Mouse (Mus musculus) CD4-positive, CD25-positive, alpha-beta regulatory T cell, adult 4 months (primary cell): ENCODE data around the gene Otx2. TPM values are rescaled to one million over a fixed set of nuclear protein-coding genes. Genes with fewer than 3 reads are reported as not detected.
"Not testable (repeated sequence)": the region's sequence is repeated elsewhere in the genome, so short reads cannot be mapped to it uniquely, and the experiment has no call there.

ENCODE experiments used
- ATAC-seq: one replicate; pipeline ENCODE4 v1.8.0; 2017
- polyA plus RNA-seq, 2 experiments: library from polyadenylated mRNA; unstranded; fragments of 100-300 nt; shearing (Covaris generic); gene quantifications; one replicate each; pipeline ENCODE4 v1.2.1; 2017

Gene Otx2
- polyA plus RNA-seq, 2 experiments from 2014 or later, result not detected

DNA sequence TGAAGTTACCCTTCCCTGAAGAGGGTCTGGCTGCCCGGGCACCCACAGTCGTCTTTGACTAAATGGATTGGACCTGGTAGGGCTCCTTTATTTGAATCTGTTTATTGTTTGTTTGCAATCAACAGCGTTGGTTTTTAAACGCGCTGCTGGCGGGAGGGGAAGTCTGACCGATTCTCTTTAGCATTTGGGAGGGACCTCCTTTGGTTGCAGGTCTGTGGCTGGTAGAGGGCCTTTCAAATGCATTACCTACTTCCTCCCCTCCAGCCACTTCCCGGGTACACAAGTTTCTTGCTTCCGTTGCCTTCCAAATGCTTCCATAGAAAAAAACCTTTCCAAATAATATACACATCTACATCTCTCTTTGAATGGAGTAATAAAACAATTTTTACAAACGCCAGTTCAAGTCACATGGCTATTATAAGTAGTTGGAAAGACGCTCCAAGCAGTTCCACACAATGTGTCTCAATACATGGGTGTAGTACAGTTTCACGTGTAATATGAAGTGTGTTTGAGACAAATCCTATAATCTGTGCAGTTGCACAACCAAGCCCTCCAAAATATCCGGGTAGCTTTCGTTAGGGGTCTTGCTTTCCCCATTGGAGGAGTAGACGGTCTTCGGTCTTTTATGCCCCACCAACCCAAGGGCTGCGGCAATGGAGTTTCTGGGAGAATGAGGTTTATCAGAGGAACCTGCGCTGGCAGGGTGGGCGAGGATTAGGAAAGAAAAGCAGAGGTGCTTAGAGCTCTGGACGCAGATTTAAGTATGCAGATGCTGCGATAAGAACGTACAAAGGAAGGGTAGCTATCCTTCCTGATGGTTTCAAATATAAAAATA is 19.7 kb downstream of the Otx2 start:
- ATAC-seq, result no peak

DNA sequence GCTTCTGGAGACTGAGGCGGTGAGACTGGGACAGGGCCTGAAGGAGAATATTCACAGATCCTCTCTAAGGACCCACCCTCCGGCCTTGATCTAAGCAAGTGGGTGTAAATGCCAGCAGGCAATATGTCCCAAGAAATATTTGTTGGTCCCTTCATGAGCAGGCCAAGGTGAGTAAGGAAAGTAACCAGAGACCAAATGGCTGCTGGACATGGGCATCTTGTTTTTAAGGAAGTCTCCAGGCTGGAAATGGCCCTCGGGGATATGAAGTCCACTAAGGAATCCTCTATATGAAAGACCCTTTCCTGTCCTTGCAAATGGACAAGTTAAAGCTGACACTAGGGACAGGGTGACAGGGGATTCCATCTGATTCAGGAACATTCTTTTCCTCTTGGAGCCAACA is 20.5 kb downstream of the Otx2 start:
- no peak for ATAC-seq

DNA sequence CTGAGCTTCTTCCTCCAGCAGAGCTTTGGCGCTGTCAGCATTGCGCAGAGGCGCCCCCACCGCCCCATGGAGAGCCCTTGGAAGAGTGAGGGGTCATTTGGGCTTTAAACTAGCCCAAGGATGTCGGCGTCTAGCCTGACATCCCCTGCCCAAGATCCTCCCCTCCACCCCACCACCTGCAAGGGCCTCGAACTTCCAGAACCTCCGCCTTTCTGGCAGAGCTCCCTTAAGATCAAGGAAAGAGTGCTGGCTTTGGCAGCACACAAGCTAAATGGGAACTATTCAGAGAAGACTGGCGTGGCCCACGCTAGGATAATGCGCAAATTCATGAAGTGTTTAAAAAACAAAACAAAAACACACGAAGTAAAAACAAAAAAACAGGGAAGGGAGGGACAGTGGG is 21.4 kb downstream of the Otx2 start:
- no peak for ATAC-seq

DNA sequence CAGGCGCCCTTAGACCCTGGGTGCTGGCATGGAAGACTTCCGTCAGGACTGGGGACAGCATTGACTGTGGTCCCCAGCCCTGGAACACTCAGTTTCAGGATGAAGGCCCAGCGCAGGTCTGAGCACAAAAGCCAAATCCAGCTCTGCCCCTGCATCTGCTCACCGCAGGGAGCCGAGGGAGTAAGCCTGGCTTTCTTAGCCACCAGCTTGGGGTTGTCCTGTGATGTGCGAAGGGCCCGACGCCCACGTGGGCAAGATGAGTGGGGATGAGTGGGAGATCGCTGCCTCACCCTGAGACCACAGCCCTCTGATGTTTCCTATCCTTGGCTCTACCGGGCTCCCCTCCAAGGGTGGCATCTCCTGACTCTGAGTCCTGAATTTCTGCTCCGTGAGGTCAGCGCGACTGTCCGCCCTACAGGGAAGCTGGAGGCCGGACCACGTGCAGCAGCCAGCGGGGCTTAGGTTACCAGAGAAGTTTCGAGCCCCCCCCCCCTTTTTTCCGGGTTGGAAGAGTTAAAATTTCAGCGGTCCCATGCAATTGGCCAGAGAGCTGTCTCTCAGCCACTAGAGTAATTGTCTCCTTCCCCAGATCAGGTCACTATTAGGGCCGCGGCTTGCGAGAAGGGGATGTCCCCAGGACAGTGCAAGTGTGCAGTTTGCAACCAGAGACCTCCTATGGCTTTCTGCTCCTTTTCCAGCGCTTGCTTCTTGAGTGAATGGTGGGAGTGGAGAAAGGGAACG is 22.0 kb downstream of the Otx2 start:
- no peak for ATAC-seq

DNA sequence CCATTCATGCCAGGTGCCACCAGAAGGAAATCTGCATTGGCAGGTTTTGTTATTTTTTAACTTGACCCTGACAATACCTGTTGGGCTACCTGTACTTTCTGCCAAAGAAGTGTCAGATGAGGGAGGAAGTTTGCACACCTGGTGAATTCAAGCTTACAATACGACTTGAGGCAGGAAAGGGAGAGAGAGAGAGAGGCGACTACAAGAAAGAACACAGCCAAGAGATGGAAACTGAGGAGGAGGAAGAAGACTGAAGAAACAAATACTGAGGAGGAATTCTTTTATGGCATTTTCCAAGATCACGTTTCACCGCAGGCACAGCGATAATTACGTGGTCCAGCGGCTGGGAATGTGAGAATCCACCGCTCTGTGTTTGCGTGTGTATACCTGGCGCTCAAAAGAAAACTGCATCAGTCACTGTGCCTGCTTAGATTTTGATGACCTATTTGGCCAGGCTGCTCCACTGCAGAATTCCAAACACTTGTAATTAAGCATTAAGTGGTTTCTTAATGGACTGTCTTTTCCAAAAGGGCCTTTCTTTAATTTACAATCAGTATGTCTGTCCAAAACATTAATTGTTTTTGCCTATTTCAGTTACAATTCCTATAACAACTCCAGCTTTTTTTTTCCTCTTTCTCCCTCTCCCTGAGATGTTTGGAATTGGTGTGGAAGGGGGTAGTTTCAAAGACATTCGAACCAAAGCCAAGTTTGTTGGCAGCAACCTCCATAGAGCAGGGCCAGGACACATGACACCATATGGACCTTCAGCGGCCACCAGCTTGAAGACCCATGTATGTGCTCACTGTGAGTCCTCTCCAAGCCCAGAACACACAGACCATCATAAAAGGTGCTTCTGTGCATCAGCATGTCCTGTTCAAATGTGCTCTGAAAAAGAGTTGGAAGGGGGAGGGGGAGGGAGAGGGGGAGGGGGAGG is 31.9 kb downstream of the Otx2 start:
- no peak for ATAC-seq

DNA sequence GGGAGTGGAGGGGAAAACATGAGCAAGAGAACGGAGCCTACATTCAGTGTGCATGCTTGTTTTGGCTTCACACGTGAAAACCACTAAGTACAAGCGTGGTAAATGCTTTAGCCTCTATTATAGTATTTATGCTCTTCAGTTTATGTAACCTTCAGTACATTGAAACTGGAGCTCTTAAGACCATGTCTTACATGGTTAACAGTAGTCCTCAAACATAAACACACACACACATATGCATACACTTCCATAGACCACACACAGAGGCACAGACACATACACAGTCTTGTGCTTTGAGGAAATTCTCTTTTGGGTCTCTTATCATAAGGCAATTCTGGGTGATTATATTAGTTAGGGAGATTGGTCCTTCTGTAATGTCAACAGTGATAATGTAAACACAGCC is 40.5 kb downstream of the Otx2 start:
- no peak for ATAC-seq

DNA sequence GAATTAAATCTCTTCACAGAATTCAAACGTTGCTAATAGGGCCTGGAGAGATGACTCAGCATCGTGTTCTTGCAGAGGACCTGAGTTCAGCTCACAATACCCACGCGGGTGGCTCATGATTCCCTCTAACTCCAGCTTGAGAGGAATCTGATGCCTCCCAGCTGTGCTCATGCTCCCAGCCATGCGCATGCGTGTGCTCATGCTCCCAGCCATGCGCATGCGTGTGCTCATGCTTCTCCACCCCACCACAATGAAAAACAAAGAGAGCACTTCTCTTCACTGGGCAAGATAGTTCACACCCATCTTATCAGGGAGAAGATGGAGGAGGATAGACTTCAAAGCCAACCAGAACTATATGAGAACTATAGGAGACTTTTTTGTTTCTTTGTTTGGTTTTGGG is 41.3 kb downstream of the Otx2 start:
- ATAC-seq, result no peak

DNA sequence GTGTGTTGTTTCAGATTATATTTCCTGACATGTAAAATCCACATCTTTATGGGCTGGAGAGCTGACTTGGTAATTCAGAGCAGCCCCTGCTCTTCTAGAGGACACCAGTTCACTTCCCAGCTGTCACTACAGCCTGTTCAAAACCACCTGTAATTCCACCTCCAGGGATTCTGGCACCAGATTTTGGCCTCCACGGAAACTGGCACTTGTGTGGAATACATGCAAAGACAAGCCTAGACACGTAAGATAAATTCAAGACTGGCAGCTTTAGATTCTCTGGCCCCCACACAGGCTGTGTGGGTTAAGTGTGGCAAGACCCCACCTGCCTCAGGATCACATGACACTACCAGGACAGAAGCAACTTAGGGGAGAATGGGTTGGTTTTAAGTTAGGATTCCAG is 42.1 kb downstream of the Otx2 start:
- no peak for ATAC-seq

DNA sequence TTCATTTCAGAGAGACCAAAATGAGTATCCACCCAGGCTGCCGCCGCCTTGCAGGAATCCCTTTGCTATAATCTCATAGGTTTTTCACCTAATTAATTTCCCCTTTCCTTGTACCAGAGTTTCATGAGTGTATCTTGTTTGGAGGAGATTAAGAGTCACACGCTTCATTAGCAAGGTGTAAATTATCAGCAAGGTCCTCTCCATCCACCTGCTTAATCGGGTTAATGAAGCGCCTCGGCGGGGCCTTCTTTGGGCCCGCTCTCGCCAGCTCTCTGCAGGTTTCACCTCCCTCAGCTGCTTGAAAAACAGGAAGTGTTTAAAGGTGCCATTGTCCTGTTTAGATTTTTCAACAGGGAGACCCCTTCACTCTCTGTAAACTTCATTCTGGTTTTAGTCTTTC is 44.2 kb downstream of the Otx2 start:
- ATAC-seq, result no peak

DNA sequence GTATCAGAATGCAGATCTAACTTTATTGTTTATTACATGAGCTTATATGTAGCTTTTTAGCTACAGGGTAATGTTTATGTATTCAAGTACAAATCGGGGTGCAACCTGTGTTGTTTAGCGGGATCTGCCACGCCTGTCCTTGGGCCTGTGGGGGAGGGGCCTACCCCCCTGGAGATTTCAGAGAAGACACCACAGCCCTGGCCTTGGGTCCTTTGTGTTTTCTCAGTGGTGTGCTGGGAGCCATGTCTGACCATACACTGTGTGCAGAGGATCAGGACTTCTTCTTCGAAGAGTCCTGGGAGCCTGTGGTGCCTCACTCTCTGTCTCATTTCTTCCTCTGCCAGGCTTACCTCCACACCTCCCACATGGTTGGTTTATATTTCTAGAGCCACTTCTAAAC is 47.3 kb downstream of the Otx2 start:
- ATAC-seq, result no peak

DNA sequence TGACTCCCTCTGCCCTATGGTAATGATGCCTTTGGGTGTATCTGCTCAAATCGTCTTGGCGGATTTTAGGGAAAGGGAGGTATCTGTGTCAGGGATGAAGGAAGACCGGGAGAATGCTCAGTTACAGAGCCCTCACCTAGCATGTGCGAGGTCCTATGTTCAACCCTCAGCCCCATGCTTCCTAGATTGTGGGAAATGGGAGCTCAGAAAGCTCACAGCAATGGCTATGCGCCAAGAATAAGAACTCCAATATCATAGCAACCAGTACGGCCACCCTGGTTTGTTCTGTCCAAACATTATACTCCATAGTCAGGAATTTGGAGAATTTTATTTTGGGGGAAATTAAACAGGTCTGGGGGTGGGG is 48.3 kb downstream of the Otx2 start:
- ATAC-seq, result no peak

DNA sequence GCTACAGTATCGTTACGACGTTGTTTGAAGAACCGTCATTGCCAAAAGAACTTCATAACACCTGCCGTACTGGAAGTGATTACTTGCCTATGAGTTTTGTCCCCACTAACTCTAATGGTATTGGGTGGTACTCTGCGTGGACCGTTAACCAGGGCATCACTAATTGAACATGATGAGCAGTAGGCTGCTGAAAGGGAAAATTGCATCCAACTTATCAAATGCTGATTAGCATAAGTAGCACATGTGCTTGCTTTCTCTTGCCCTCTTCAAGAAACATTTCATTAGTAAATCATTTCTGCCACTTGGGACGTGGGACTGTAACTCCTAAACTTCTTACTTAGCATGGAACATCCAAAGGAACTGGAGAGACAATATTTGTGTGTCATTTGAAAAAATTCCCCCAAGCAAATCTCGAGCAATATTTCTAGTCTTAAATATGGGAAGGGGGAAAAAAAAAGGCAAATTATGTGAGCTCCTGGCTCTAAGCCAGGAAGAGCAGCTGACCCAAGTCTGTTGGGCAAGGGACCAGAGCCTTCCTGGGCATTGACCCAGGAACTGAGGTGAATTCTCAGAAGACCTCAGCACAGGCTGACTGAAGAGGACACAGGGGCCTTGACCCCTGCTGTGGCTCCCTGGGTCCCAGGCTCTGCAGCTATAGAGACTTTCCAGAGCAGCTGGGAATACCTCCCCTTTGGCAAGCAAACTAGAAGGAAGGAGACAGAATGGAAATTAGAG is 48.9 kb downstream of the Otx2 start:
- no peak for ATAC-seq

DNA sequence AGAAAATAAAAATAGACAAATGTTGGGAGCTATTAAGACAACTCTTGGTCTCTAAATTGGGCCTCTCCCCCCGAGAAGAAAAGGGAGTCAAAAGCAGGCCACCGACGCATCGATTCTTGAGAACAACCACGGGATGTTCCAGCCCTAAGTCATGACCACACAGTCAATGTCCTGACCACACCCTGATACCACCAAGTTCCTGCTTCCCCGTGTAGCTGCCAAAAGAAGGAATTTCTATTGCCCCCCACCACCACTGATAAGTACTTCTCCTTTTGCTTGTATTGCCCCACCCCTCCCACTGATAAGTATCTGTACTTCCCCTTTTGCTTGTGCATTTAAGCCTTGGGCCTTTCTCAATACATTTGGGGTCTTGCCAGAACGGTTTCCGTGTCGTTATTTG is 50.9 kb downstream of the Otx2 start:
- not testable (repeated sequence) for ATAC-seq

DNA sequence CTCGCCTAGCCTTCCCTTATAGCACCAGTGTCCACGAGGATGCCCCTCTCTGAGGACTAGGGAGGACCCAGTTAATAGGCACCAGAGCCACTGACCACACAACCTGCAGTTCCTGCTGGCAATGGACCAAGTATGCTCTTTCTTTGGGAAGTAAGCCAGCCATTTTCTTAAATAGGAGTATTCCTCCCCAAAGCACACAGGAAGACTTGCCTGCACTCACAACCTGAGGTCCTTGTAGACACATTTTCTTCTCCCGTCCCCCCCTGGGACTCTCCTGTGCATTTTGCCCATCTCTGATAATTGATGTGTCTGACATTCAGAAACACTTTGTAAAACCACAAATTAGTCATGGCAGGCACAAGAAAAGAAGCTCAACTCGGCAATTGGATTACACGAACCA is 57.3 kb downstream of the Otx2 start:
- ATAC-seq, result no peak

DNA sequence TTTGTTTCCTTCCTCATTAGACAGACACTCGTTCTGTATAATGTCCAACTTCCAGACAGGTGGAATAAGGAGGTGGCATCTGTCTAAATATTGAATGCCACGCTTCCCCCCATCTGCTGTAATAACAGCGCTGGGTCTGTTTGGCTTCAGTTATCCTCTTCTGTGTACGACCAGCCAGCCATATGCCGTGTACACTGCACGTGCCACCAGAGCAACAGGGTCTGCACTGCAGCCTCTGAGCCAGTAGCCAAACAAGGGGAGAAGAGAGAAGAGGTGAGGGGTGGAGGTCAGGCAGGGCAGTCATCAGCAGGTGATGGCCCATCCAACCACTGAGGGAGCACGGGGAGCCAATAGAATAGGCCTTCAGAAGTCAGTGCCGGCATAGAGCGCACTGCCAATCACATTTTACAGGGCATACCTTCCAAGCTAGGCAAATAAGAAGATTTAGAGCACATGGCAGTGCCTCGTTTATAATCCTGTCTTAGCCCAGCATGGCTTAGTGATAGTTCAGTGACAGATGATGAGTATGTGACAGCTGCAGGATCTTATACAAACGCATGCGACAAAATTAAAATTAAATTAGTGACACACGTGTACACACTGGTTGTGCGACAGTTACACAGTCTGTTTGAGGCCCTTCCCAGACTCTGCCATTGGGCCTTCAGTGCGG is 64.8 kb downstream of the Otx2 start:
- ATAC-seq, result no peak

Other genes starting within 250 kb of the Otx2 start
- gene Tmem260, start 227.7 kb downstream of the Otx2 start, polyA plus RNA-seq, result 10 to 100 TPM; 13.3 to 15.8 TPM